Comparison of ENCODE assay signal across 20 mouse cellular contexts in genomic region chr12:4143179-4143578, GRCm38 (mm10). TPM values are rescaled to one million over a fixed set of nuclear protein-coding genes. Genes with fewer than 3 reads are reported as not detected.
DNase-seq lines count a peak whose midpoint lies in the region; ATAC-seq and TF ChIP-seq lines count a peak whose summit lies in the region.
"Had no signal": no experiment of that assay in that cellular context is flagged by ENCODE, and none has a peak within 500 bp of the region (broad histone marks: within the 10 kb centered on the region; RNA-seq: fewer than 3 reads in every experiment).

No protein-coding gene starts in this region.

- 0 out of 2 replicates have a peak, but pooled peaks have one; percentile 9 for TF ChIP-seq CTCF in heart, adult 2 months (IDR thresholded peaks at IDR 0.05)
- peak; percentile 32; the same call in 1 of the 2 replicates for TF ChIP-seq CTCF in liver, postnatal 0 days (IDR thresholded peaks at IDR 0.05; ENCODE audit: low read depth)
- peak; percentile 42 for TF ChIP-seq CTCF in E14TG2a.4 (conservative IDR thresholded peaks at IDR 0.05; ENCODE audit: low read length)
- TF ChIP-seq CTCF in cortical plate, adult 2 months (IDR thresholded peaks at IDR 0.05; ENCODE audit: extremely low read depth, insufficient read depth, low read length), result 0 out of 2 replicates have a peak, but pooled peaks have one; percentile 19

- H3K4me1 ChIP-seq in heart, adult 2 months (ENCODE audit: control insufficient read depth, insufficient read depth, low read length), result no peaks in the 10 kb centered on the region
- no peaks in the 10 kb centered on the region for H3K4me1 ChIP-seq in liver, postnatal 0 days (ENCODE audit: insufficient read depth)
- H3K4me1 ChIP-seq in E14TG2a.4 (replicated peaks; ENCODE audit: low read depth, low read length), result peaks cover 48% of the 10 kb centered on the region
- H3K4me1 ChIP-seq in cortical plate, adult 2 months (ENCODE audit: control insufficient read depth, insufficient read depth, low read length), result peaks cover 1% of the 10 kb centered on the region; the same call in 1 of the 2 replicates
- H3K4me1 ChIP-seq: megakaryocyte, embryonic 14.5 days had no signal

- H3K9ac ChIP-seq in heart, adult 2 months (ENCODE audit: low read depth, low read length), result no peak overlapping the region
- H3K9ac ChIP-seq in liver, postnatal 0 days (replicated peaks), result no peak overlapping the region
- H3K9ac ChIP-seq: embryonic facial prominence, embryonic 15.5 days; forebrain, embryonic 13.5 days; hindbrain, embryonic 13.5 days; neural tube, embryonic 15.5 days had no signal

- H3K9me3 ChIP-seq in liver, postnatal 0 days (ENCODE audit: low read length), result no peaks in the 10 kb centered on the region
- H3K9me3 ChIP-seq in E14TG2a.4 (ENCODE audit: low read length), result no peaks in the 10 kb centered on the region
- H3K9me3 ChIP-seq: embryonic facial prominence, embryonic 15.5 days; forebrain, embryonic 13.5 days; hindbrain, embryonic 13.5 days; limb, embryonic 10.5 days; megakaryocyte, embryonic 14.5 days; neural tube, embryonic 15.5 days had no signal

- TF ChIP-seq EP300 in heart, adult 2 months (IDR thresholded peaks at IDR 0.05; ENCODE audit: insufficient read depth, low read depth, low read length), result no peak
- no peak for TF ChIP-seq EP300 in liver, postnatal 0 days (IDR thresholded peaks at IDR 0.05; ENCODE audit: low read depth)

- no peak overlapping the region for H3K4me2 ChIP-seq in liver, postnatal 0 days (ENCODE audit: low read depth, low read length)
- H3K4me2 ChIP-seq: embryonic facial prominence, embryonic 15.5 days; forebrain, embryonic 13.5 days; hindbrain, embryonic 13.5 days; neural tube, embryonic 15.5 days had no signal

- ATAC-seq in liver, postnatal 0 days, result no peak
- ATAC-seq: forebrain, embryonic 13.5 days had no signal

- no peaks in the 10 kb centered on the region for H3K27me3 ChIP-seq in heart, adult 2 months (ENCODE audit: control insufficient read depth, insufficient read depth, low read length)
- no peaks in the 10 kb centered on the region for H3K27me3 ChIP-seq in liver, postnatal 0 days (ENCODE audit: insufficient read depth, low read length)
- no peaks in the 10 kb centered on the region; the same call in 1 of the 2 replicates for H3K27me3 ChIP-seq in E14TG2a.4 (ENCODE audit: insufficient read depth, low read length)
- H3K27me3 ChIP-seq: embryonic facial prominence, embryonic 15.5 days; forebrain, embryonic 13.5 days; hindbrain, embryonic 13.5 days; neural tube, embryonic 15.5 days had no signal

- intact Hi-C loops in heart, adult 2 months (cut with DNase I), result no loop called here

- no peak overlapping the region for H3K4me3 ChIP-seq in heart, adult 2 months
- H3K4me3 ChIP-seq in liver, postnatal 0 days (ENCODE audit: low read depth, low read length), result no peak overlapping the region
- H3K4me3 ChIP-seq in E14TG2a.4 (replicated peaks; ENCODE audit: low read length), result no peak overlapping the region
- no peak overlapping the region for H3K4me3 ChIP-seq in cortical plate, adult 2 months (ENCODE audit: insufficient read depth, low read length)
- H3K4me3 ChIP-seq: embryonic facial prominence, embryonic 15.5 days; forebrain, embryonic 13.5 days; hindbrain, embryonic 13.5 days; limb, embryonic 10.5 days; megakaryocyte, embryonic 14.5 days; neural tube, embryonic 15.5 days had no signal

- no peaks in the 10 kb centered on the region for H3K79me2 ChIP-seq in heart, adult 2 months (replicated peaks; ENCODE audit: control insufficient read depth, insufficient read depth, low read length)

- H3K27ac ChIP-seq in heart, adult 2 months, result no peak overlapping the region
- no peak overlapping the region for H3K27ac ChIP-seq in liver, postnatal 0 days (ENCODE audit: low read depth)
- H3K27ac ChIP-seq in cortical plate, adult 2 months (ENCODE audit: insufficient read depth, low read length), result no peak overlapping the region
- H3K27ac ChIP-seq: embryonic facial prominence, embryonic 15.5 days; forebrain, embryonic 13.5 days; hindbrain, embryonic 13.5 days; limb, embryonic 10.5 days; neural tube, embryonic 15.5 days had no signal

- 94% methylated on average over 5 of the region's 5 CpGs for WGBS in heart, adult 2 months
- WGBS in liver, postnatal 0 days (ENCODE audit: insufficient replicate concordance), result 79% methylated on average over 5 of the region's 5 CpGs

- no peaks in the 10 kb centered on the region for H3K36me3 ChIP-seq in heart, adult 2 months (ENCODE audit: control insufficient read depth, insufficient read depth, low read length)
- no peaks in the 10 kb centered on the region for H3K36me3 ChIP-seq in liver, postnatal 0 days (replicated peaks; ENCODE audit: insufficient read depth, low read length)
- peaks cover 14% of the 10 kb centered on the region for H3K36me3 ChIP-seq in E14TG2a.4 (ENCODE audit: insufficient read depth, low read length)

- no peak for DNase-seq in heart, adult 2 months
- DNase-seq in heart, adult 8-10 months (ENCODE audit: low spot score), result no peak
- DNase-seq in liver, postnatal 0 days, result no peak
- no peak for DNase-seq in liver
- no peak for DNase-seq in adrenal gland, adult 2 months
- DNase-seq in frontal cortex, adult 2 months (ENCODE audit: extremely low spot score in 1 of 2, low spot score in 1 of 2), result no peak
- DNase-seq: cerebellum, adult 11 months; kidney, adult 18-20 months; kidney, postnatal 36 days; layer of hippocampus, postnatal 36 days; lung, adult 18-20 months; retina, postnatal 1 day had no signal

- TF ChIP-seq POLR2A in heart, adult 2 months (IDR thresholded peaks at IDR 0.05; ENCODE audit: insufficient read depth, low read depth, low read length), result no peak
- no peak for TF ChIP-seq POLR2A in cortical plate, adult 2 months (IDR thresholded peaks at IDR 0.05; ENCODE audit: extremely low read depth, insufficient read depth, low read length)

RNA-seq across cellular contexts. Expression of gene Adcy3, which starts 10.3 kb away (rescaled TPM):
- 1 to 10 TPM; 3.4 to 4.3 TPM for total RNA-seq in heart, adult 2 months (2021)
- polyA plus RNA-seq in heart, adult 2 months (2012; rRNA removed), result 4.7 and 4.8 TPM in 2 replicates
- total RNA-seq in heart, adult 8-10 months (2022), result 1 to 10 TPM; 2.6 to 3.0 (median 2.9) TPM
- 0.75 and 0.78 TPM in 2 replicates for polyA plus RNA-seq in liver, postnatal 0 days (2015; fragmentation: Nextera tagmentation; extraction: Ambion mirVana)
- 25.1 and 27.1 TPM in 2 replicates for polyA plus RNA-seq in cortical plate, adult 2 months (2012; rRNA removed)
- total RNA-seq in adrenal gland, adult 2 months (2021), result 10 to 100 TPM; 43.3 to 94.2 TPM
- 25.1 and 25.5 TPM in 2 replicates for polyA plus RNA-seq in adrenal gland, adult 2 months (2012; rRNA removed)
- 24.5 and 24.9 TPM in 2 replicates for polyA plus RNA-seq in frontal cortex, adult 2 months (2012; rRNA removed)
